Mouse (Mus musculus) common myeloid progenitor, adult 5-6 weeks (primary cell): Measurements from ENCODE around the gene Col4a2. TPM values are rescaled to one million over a fixed set of nuclear protein-coding genes. Genes with fewer than 3 reads are reported as not detected.
A peak's percentile ranks its signal among the peaks of the same experiment; 100 is the strongest.

Experiments
- ATAC-seq: replicated peaks from 2 replicates; pipeline ENCODE4 v1.8.0; 2016; ENCODE audit warnings: low read depth, mild to moderate bottlenecking, moderate TSS enrichment, inconsistent platforms; ENCODE audit not compliant: poor library complexity, severe bottlenecking
- total RNA-seq: library from RNA; stranded (forward); fragments of 200-1000, 187-1606 nt; gene quantifications from 2 replicates; pipeline ENCODE4 v1.2.3, GENCODE M21; 2017

Gene Col4a2
- total RNA-seq, 1 experiment from 2014 or later: 2.3 TPM

- no peak for ATAC-seq
These were observed 89.6 kb downstream of the Col4a2 start for GRCm38 (mm10) chr8:11402220-11402619.

DNA sequence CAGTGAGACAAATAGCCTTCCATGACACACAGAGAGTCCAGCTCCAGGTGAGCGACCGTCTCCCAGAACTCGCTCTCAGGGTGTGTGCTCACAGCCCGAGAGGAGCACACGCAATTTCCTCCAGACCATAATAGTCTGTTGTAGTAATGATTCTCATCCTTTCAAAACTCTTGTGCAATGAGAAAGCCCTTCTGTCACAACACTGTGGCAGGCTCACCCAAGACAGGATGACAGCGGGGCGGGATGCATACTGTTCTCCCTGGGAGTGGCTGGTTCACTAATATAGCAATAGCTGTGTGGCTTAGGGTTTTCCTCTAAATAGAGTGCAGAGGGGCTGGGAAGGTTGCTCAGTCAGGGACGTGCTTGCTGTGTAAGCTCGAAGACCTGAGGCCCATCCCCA, 91.2 kb downstream of the Col4a2 start:
- ATAC-seq: peak; percentile 83

DNA sequence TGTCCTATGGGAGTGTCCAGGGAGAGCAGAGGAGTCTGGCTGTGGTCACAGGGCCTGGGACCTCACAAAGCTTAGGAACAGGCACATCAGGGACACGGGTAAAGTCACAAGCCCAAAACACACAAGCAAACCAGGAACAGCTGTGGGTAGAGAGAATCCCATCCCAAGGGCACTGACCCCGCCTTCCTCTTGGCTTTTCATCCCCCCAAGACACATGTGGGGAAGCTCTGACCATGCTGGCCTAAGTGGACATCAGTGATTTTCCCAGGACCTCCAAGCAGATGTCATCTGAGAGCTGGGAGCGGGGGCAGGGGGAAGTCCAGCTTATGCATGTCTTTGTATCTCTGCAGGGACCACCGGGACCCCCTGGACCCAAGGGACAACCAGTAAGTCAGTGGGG, 92.0 kb downstream of the Col4a2 start:
- ATAC-seq: no peak

DNA sequence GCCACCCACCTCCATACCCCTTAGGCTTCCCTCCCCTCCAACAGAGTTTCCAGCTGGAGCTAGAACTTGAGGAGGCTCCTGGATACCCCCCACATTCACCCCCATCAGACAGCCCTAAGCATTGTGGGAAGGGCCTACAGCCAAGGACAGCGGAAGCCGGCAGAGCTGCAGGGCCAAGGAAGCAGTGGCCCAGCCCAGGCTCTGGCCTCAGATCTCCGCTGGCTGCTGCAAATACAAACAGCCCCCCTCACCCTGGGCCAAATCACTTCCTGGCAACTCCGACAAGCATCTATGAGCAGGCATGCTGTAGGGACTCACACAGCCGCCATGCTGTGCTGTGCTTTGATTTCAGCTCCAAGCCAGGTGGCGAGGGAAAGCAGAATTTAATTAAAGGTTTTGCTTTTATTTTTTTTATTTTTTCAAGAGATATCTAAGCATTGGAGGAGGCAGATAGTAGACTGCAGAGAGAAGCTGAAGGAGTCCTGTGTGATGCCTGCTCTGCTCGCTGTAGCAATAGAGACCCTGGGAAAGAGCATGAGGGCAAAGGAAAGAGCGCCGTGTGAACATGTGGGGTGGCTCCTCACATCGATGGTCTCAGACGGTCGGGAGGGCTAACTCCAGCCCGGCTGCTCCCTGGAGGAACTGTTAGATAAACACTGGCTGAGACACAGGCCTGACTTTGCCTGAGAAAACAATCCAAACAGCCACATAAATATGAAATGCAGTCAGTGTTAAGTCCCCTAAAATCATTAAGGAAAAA, 93.3 kb downstream of the Col4a2 start:
- no peak for ATAC-seq

DNA sequence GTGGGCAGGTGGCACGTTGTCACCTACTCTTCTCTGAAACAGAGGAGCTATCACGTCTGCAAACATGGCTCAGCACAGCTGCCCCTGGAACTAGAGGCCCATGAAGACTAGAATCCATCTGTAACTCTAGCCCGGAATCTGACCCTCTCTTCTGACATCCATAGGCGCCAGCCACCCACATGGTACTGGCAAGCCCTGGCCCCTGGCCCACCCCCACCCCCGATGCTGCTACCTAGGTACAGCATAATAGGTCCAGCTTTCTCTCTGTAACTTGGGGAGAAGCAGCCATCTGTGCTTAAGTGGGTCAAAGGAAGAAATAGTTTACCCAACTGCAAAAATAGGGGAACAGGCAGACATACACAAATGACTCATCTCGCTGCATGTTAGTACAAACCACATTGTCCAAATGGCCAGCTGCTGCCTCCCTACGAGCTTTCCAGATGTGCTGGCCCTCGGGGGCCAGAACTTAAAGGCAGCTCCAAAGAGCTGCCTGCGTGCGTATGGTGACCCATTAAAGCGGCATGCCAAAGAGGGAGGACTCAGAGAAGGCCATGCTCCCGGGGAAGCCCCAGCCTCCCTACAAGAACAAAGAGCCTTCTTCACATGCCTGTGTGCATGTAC, 99.0 kb downstream of the Col4a2 start:
- no peak for ATAC-seq

DNA sequence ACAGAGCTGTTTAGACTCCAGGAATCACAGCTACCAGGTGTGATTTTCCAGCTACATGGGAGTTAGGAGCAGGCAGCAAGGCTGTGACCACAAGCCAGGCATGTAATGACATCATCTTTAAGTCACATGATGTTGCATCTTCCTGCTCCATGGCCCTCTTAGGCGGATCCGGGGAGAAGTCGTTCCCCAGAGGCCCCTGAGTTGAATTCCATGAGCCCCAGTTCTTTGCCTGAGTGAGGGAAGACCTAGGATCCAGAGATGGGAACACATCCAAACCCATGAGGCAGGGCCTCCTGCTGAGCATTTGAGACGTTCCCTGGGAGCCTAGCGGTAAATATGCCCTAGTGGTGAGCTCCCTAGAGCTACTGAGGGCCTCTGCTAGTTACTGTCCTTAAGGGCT, 99.8 kb downstream of the Col4a2 start:
- no peak for ATAC-seq

DNA sequence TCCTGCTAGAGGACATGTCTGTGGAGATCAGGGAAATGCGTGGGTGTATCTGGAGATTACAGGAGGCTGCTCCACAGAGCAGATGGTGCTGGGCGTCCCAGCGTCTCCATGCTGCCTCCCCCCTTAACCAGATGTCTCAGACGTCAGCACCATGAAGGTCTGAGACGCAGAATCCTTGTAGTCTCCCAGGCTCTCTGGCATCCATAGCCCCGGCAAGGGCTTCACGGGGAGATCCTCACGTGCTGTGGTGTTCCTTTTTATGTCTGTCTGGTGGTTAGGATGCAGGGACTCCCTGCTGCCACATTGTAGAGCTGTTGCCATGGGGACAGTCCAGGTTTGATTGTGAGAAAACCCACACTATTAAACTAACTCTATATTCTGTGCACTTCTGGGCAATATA, 101.7 kb downstream of the Col4a2 start:
- no peak for ATAC-seq

- ATAC-seq: no peak; the same call in 1 of the 2 replicates
These were observed 102.5 kb downstream of the Col4a2 start for GRCm38 (mm10) chr8:11415089-11415488.

DNA sequence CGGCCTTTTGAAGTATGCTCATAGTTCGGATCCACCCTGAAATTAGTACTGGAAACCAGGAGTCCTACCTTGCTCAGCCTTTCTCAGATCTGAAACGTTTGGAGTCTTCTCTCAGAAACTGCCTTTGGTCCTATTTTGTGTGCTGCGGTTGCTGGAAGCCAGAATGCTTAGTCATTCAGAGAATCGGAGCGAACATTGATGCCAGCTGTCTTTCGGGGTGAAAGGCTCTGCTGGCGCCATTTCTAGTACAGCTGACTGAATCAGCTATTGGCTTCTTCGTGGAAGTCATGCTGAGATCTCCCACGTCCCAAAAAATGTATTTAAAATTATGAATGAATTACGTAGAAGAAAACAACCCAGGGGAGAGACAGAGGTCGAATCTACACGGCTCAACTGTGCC, 105.2 kb downstream of the Col4a2 start:
- no peak for ATAC-seq

DNA sequence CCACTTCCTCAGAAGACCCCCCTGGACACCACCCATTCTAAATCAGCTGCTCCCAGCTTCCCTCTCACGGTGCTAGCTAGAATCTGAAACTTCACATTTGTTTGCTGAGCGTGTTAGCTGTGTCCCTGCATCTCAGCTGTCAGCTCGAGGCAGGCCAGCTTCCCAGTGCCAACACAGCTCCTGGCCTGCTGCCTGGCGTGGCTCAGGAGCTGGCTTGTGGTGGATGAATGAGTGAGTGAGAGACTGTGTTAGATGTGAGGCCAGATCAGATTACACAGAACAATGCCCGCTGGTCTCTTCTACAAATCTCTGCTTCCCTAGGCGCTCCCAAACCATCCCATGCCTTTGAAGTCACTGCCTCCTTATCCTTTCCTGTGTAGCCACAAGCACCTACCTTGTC, 106.6 kb downstream of the Col4a2 start:
- no peak for ATAC-seq

- peak; percentile 70 for ATAC-seq
These were observed 107.0 kb downstream of the Col4a2 start for GRCm38 (mm10) chr8:11419645-11420044.

DNA sequence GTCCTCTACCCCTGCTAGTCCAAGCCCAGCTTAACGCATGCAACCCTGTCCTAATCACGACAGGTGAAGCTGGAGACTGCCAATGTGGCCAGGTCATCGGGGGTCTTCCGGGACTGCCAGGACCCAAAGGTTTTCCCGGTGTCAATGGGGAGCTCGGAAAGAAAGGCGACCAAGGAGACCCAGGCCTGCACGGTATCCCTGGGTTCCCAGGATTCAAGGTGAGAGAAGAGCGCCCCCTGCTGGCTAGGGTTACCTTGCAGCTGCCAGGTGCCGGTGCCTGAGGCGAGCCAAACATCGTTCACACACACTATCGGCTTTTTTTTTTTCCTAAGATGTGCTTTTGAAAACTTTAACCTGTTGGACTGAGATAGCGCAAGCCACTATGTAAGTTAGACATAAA, 108.5 kb downstream of the Col4a2 start:
- no peak for ATAC-seq

GRCm38 (mm10) chr8:11421968-11422367, 109.4 kb downstream of the Col4a2 start:
- ATAC-seq: no peak

GRCm38 (mm10) chr8:11423091-11423490, 110.5 kb downstream of the Col4a2 start:
- no peak for ATAC-seq

- ATAC-seq: peak; percentile 89
These were observed 118.1 kb downstream of the Col4a2 start for GRCm38 (mm10) chr8:11430688-11431087.

GRCm38 (mm10) chr8:11437862-11438261, 125.3 kb downstream of the Col4a2 start:
- ATAC-seq: no peak

GRCm38 (mm10) chr8:11441291-11441690, 128.7 kb downstream of the Col4a2 start:
- ATAC-seq: no peak

GRCm38 (mm10) chr8:11443611-11444010, 131.0 kb downstream of the Col4a2 start:
- no peak for ATAC-seq

- ATAC-seq: peak; percentile 72
These were observed 131.6 kb downstream of the Col4a2 start for GRCm38 (mm10) chr8:11444216-11444615.

GRCm38 (mm10) chr8:11445790-11446189, 133.2 kb downstream of the Col4a2 start:
- ATAC-seq: no peak

GRCm38 (mm10) chr8:11447910-11448570, 135.4 kb downstream of the Col4a2 start:
- ATAC-seq: no peak
